Mouse (Mus musculus) heart, adult 2 months (tissue): Measurements from ENCODE around the gene Gucd1.

ENCODE experiments used
- CTCF ChIP-seq: fragments of 200-600 bp; IDR thresholded peaks from 2 replicates; pipeline ENCODE4 v1.8.1; 2022; ENCODE audit warnings: antibody characterized with exemption, mild to moderate bottlenecking, moderate library complexity
- EP300 ChIP-seq: fragments of 200-500 bp; IDR thresholded peaks from 2 replicates; pipeline ENCODE4 v1.6.1; 2011; ENCODE audit warnings: low read depth, low read length, control low read depth; ENCODE audit not compliant: insufficient read depth
- POLR2A ChIP-seq: fragments of 200-500 bp; IDR thresholded peaks from 2 replicates; pipeline ENCODE4 v1.6.1; 2011; ENCODE audit warnings: mild to moderate bottlenecking, low read depth, low read length, control low read depth; ENCODE audit not compliant: insufficient read depth

DNA sequence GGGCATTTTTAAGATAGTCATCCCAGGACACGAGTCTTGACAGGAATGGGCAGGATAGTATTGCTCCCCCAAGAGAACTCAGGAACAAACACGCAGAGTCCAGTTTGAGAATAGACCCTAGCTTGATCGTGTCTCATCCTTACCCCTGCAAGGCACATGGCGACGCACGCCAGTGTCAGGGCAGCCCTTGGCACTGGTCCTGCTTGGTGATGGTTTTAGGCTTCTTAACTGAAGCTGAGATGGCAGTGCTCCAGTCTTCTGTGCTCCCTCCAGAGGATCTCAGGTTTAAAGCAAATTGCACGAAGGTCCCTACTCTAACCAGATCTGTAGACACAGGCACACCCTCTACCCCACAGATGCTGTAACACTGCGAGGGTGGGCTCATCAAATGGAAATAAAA lies 202.0 kb downstream of the Gucd1 start:
- TF ChIP-seq CTCF (no peak), EP300 (no peak), POLR2A (no peak)
